Mouse (Mus musculus) kidney, embryonic 15.5 days (tissue): ENCODE results near the gene Vmn1r5. TPM values are rescaled to one million over a fixed set of nuclear protein-coding genes. Genes with fewer than 3 reads are reported as not detected.
"Not testable (repeated sequence)": the region's sequence is repeated elsewhere in the genome, so short reads cannot be mapped to it uniquely, and the experiment has no call there.

Experiments
- ATAC-seq: fragments of 200-750 bp; cut with Nextera tagmentation; replicated peaks from 2 replicates; pipeline ENCODE4 v1.8.0; 2017; ENCODE audit warnings: moderate TSS enrichment; ENCODE audit not compliant: low FRiP score
- H3K27ac ChIP-seq: fragments of 300-500 bp; sonication (generic); 2 replicates; pipeline ENCODE4 v1.5.1; 2015; ENCODE audit warnings: mild to moderate bottlenecking, inconsistent platforms
- H3K27me3 ChIP-seq: fragments of 300-500 bp; sonication (generic); 2 replicates; pipeline ENCODE4 v1.6.1; 2015; ENCODE audit warnings: inconsistent platforms
- H3K36me3 ChIP-seq: fragments of 300-500 bp; sonication (generic); 2 replicates; pipeline ENCODE4 v1.6.1; 2015; ENCODE audit warnings: inconsistent platforms
- H3K4me1 ChIP-seq: fragments of 300-500 bp; sonication (generic); 2 replicates; pipeline ENCODE4 v1.6.1; 2015; ENCODE audit warnings: inconsistent platforms
- H3K4me2 ChIP-seq: fragments of 300-500 bp; sonication (generic); 2 replicates; pipeline ENCODE4 v1.6.1; 2015; ENCODE audit warnings: moderate library complexity, mild to moderate bottlenecking, inconsistent platforms
- H3K4me3 ChIP-seq: fragments of 300-500 bp; sonication (generic); replicated peaks from 2 replicates; pipeline ENCODE4 v1.5.1; 2015; ENCODE audit warnings: mild to moderate bottlenecking, inconsistent platforms
- H3K9ac ChIP-seq: fragments of 300-500 bp; sonication (generic); 2 replicates; pipeline ENCODE4 v1.6.1; 2015; ENCODE audit warnings: mild to moderate bottlenecking, inconsistent platforms
- H3K9me3 ChIP-seq: fragments of 300-500 bp; sonication (generic); replicated peaks from 2 replicates; pipeline ENCODE4 v1.6.1; 2016; ENCODE audit warnings: inconsistent platforms
- WGBS: fragments of 180-500 bp; shearing (Covaris S2); methylation state at CpG from one replicate; pipeline ENCODE4 v1.1.7; 2015; ENCODE audit warnings: mixed read lengths; 5-methylcytosine and 5-hydroxymethylcytosine counted together
- polyA plus RNA-seq: library from polyadenylated mRNA; unstranded; fragments of >200 nt; fragmentation: Nextera tagmentation; extraction: Ambion mirVana; gene quantifications from 2 replicates; pipeline ENCODE4 v1.2.1, GENCODE M21; 2015

Vmn1r5 gene
- not detected in 2 replicates for polyA plus RNA-seq

- no peak within 1 kb of the TSS for H3K4me3 ChIP-seq
- ATAC-seq = no peak
These were observed at the start of gene Vmn1r5 for GRCm38 (mm10) chr6:56969973-56970372. Gene Vmn1r5, plus strand, starts transcription at chr6:56970273.

GRCm38 (mm10) chr6:56923331-56923725 is 46.7 kb upstream of the Vmn1r5 start:
- H3K4me2 ChIP-seq = peak overlapping the region; percentile 66
- WGBS = 0% methylated on average over 25 of the region's 25 CpGs
- no peaks in the 10 kb centered on the region for H3K27me3 ChIP-seq
- H3K4me3 ChIP-seq = peak overlapping the region; percentile 86
- no peaks in the 10 kb centered on the region for H3K36me3 ChIP-seq
- H3K9ac ChIP-seq = peak overlapping the region; percentile 67
- H3K9me3 ChIP-seq = no peaks in the 10 kb centered on the region
- H3K27ac ChIP-seq = peak overlapping the region; percentile 95
- peaks cover 22% of the 10 kb centered on the region for H3K4me1 ChIP-seq
- ATAC-seq = no peak

More at GRCm38 (mm10) chr6:56969973-56970372, at the start of gene Vmn1r5:
- Histone ChIP-seq H3K4me1 (no peaks in the 10 kb centered on the region), H3K4me2 (no peak within 1 kb of the TSS), H3K9me3 (no peaks in the 10 kb centered on the region), H3K27me3 (no peaks in the 10 kb centered on the region), H3K36me3 (no peaks in the 10 kb centered on the region), H3K27ac (no peak within 1 kb of the TSS), H3K9ac (no peak within 1 kb of the TSS)

GRCm38 (mm10) chr6:56923726-56924707 is 46.1 kb upstream of the Vmn1r5 start, which contains the start of the genes Nt5c3 and Vmn1r4:
Gene Nt5c3, minus strand, starts transcription at chr6:56923932.
Gene Vmn1r4, plus strand, starts transcription at chr6:56924015.
- peak within 1 kb of the TSS; percentile 95 for H3K27ac ChIP-seq
- peaks cover 21% of the 10 kb centered on the region for H3K4me1 ChIP-seq
- no peaks in the 10 kb centered on the region for H3K9me3 ChIP-seq
- H3K9ac ChIP-seq = peak within 1 kb of the TSS; percentile 67
- peak within 1 kb of the TSS; percentile 86 for H3K4me3 ChIP-seq
- H3K27me3 ChIP-seq = no peaks in the 10 kb centered on the region
- no peaks in the 10 kb centered on the region for H3K36me3 ChIP-seq
- WGBS = 3% methylated on average over 64 of the region's 64 CpGs
- ATAC-seq = peak; percentile 97
- H3K4me2 ChIP-seq = peak within 1 kb of the TSS; percentile 66

- Histone ChIP-seq H3K4me1 (no peaks in the 10 kb centered on the region), H3K27ac (no peak overlapping the region), H3K4me3 (no peak overlapping the region), H3K4me2 (no peak overlapping the region), H3K9ac (no peak overlapping the region), H3K36me3 (no peaks in the 10 kb centered on the region), H3K27me3 (no peaks in the 10 kb centered on the region), H3K9me3 (no peaks in the 10 kb centered on the region)
- no peak for ATAC-seq
- WGBS = 64% methylated on average over 4 of the region's 4 CpGs
These were observed 38.2 kb upstream of the Vmn1r5 start for GRCm38 (mm10) chr6:56931648-56932415.

GRCm38 (mm10) chr6:56932464-56932863 is 37.6 kb upstream of the Vmn1r5 start:
- Histone ChIP-seq H3K4me3 (no peak overlapping the region), H3K27me3 (no peaks in the 10 kb centered on the region), H3K4me2 (no peak overlapping the region), H3K9ac (no peak overlapping the region), H3K36me3 (no peaks in the 10 kb centered on the region), H3K4me1 (no peaks in the 10 kb centered on the region), H3K27ac (no peak overlapping the region), H3K9me3 (no peaks in the 10 kb centered on the region)
- no peak for ATAC-seq
- 68% methylated on average over 2 of the region's 2 CpGs for WGBS

GRCm38 (mm10) chr6:56934366-56934765 is 35.7 kb upstream of the Vmn1r5 start:
- no peaks in the 10 kb centered on the region for H3K27me3 ChIP-seq
- WGBS = 87% methylated on average over 4 of the region's 4 CpGs
- H3K36me3 ChIP-seq = no peaks in the 10 kb centered on the region
- H3K4me3 ChIP-seq = no peak overlapping the region
- H3K9ac ChIP-seq = no peak overlapping the region
- no peak overlapping the region for H3K27ac ChIP-seq
- H3K4me1 ChIP-seq = no peaks in the 10 kb centered on the region
- no peaks in the 10 kb centered on the region for H3K9me3 ChIP-seq
- no peak for ATAC-seq
- no peak overlapping the region for H3K4me2 ChIP-seq

GRCm38 (mm10) chr6:56956436-56956835 is 13.6 kb upstream of the Vmn1r5 start:
- H3K4me3 ChIP-seq = no peak overlapping the region
- WGBS = 56% methylated on average over 5 of the region's 5 CpGs
- H3K4me1 ChIP-seq = no peaks in the 10 kb centered on the region
- H3K27me3 ChIP-seq = no peaks in the 10 kb centered on the region
- no peak for ATAC-seq
- no peaks in the 10 kb centered on the region for H3K9me3 ChIP-seq
- no peak overlapping the region for H3K27ac ChIP-seq
- no peak overlapping the region for H3K4me2 ChIP-seq
- H3K36me3 ChIP-seq = no peaks in the 10 kb centered on the region
- H3K9ac ChIP-seq = no peak overlapping the region

GRCm38 (mm10) chr6:56996943-56997342 is 26.9 kb downstream of the Vmn1r5 start, which contains the start of gene Vmn1r6:
Gene Vmn1r6, plus strand, starts transcription at chr6:56997243.
- H3K27me3 ChIP-seq = no peaks in the 10 kb centered on the region
- ATAC-seq = no peak
- WGBS = 88% methylated on average over 2 of the region's 2 CpGs

GRCm38 (mm10) chr6:57025224-57025623 is 55.2 kb downstream of the Vmn1r5 start, which contains the start of gene Vmn1r7:
Gene Vmn1r7, minus strand, starts transcription at chr6:57025324.
- not testable (repeated sequence) for H3K4me1 ChIP-seq, H3K9ac ChIP-seq, H3K36me3 ChIP-seq, H3K4me2 ChIP-seq, H3K4me3 ChIP-seq, H3K27ac ChIP-seq, H3K27me3 ChIP-seq, ATAC-seq, H3K9me3 ChIP-seq
- WGBS = 85% methylated on average over 2 of the region's 2 CpGs

More at GRCm38 (mm10) chr6:56996943-56997342, 26.9 kb downstream of the Vmn1r5 start, which contains the start of gene Vmn1r6:
- no peaks in the 10 kb centered on the region for H3K4me1 ChIP-seq
- no peak within 1 kb of the TSS for H3K4me2 ChIP-seq
- no peaks in the 10 kb centered on the region for H3K9me3 ChIP-seq
- H3K4me3 ChIP-seq = no peak within 1 kb of the TSS
- no peak within 1 kb of the TSS for H3K9ac ChIP-seq
- H3K27ac ChIP-seq = no peak within 1 kb of the TSS
- H3K36me3 ChIP-seq = no peaks in the 10 kb centered on the region

GRCm38 (mm10) chr6:57031984-57032383 is 61.9 kb downstream of the Vmn1r5 start, which contains the start of gene Vmn1r8:
Gene Vmn1r8, plus strand, starts transcription at chr6:57032284.
- H3K36me3 ChIP-seq = no peaks in the 10 kb centered on the region
- no peaks in the 10 kb centered on the region for H3K27me3 ChIP-seq
- no peak for ATAC-seq
- no peak within 1 kb of the TSS for H3K27ac ChIP-seq
- H3K4me3 ChIP-seq = no peak within 1 kb of the TSS
- H3K9me3 ChIP-seq = no peaks in the 10 kb centered on the region
- no peak within 1 kb of the TSS for H3K4me2 ChIP-seq
- H3K4me1 ChIP-seq = no peaks in the 10 kb centered on the region
- H3K9ac ChIP-seq = no peak within 1 kb of the TSS

- no peak for ATAC-seq
- Histone ChIP-seq H3K36me3 (no peaks in the 10 kb centered on the region), H3K27ac (no peak overlapping the region), H3K4me1 (no peaks in the 10 kb centered on the region), H3K9me3 (no peaks in the 10 kb centered on the region), H3K9ac (no peak overlapping the region), H3K4me3 (no peak overlapping the region), H3K4me2 (no peak overlapping the region), H3K27me3 (no peaks in the 10 kb centered on the region)
- WGBS = 86% methylated on average over 2 of the region's 2 CpGs
These were observed 64.6 kb downstream of the Vmn1r5 start for GRCm38 (mm10) chr6:57034674-57035073.
